Mouse (Mus musculus) left cerebral cortex, postnatal 25 days (tissue): ENCODE results near the gene Myo5a. TPM values are rescaled to one million over a fixed set of nuclear protein-coding genes. Genes with fewer than 3 reads are reported as not detected.
A peak's percentile ranks its signal among the peaks of the same experiment; 100 is the strongest.
"Not testable (repeated sequence)": the region's sequence is repeated elsewhere in the genome, so short reads cannot be mapped to it uniquely, and the experiment has no call there.

Source experiments
- DNase-seq, 2 experiments: peaks; one replicate each; pipeline ENCODE4 v3.0.0; 2022; ENCODE audit warnings: low spot score in 2 of 2, mixed read lengths in 1 of 2
- intact Hi-C: fragments of 180-260 bp; cut with DNase I; formaldehyde crosslinking; loops from one replicate; pipeline ENCODE4 v1.15.1; 2025
- total RNA-seq, 2 experiments: library from RNA; stranded (reverse); gene quantifications; 2 replicates each; pipeline ENCODE4 v1.2.3; 2021

Gene Myo5a
- total RNA-seq, 2 experiments from 2014 or later: 289 to 293 TPM

DNA sequence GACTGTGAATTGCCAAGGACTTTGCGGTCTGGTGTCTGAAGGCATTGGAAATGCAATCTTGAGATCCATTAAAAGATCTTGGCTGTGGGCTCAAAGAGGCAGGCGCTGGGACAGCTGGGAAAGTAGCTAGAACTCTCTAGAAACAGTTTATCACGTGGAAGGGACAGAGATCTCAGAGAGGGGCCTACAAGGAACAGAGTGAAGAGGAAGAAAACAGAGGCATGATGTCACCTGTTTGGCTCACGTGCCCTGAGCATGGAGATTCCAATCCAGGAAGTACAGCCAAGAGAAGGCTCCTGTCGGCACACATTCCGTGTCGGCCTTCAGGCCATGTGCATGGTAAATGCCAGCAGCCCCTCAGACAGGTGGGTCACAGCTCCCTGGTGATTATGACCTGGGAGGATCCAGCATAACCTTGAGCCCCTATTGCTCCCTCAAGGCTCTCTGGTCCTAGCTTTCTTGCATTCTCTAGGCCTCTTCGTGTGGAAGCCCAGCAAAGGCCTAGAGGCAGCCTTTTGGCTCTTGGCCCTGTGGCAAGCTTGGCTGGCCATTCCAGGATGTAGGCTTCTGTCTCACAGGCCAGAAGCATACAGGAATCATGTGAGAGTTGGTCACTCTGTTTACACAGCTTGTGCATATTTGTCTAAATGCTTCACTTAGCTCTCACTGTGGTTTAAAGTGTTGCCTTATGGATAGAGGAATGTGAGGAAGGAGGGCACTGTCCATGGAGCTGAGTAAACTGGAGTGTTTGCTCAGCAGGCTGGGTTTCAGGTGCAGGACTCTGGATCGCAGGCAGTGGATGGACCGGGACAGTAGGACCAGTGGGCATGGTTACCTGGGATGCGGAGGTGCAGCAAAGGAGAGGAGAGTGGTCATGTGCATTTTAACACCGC, 165.8 kb downstream of the Myo5a start:
- intact Hi-C loops: no loop called here
- no peak for DNase-seq

- no peak for DNase-seq
- intact Hi-C loops: no loop called here
These were observed 167.4 kb downstream of the Myo5a start for GRCm38 (mm10) chr9:75238179-75238578.

GRCm38 (mm10) chr9:75243052-75243451, 172.2 kb downstream of the Myo5a start:
- intact Hi-C loops: no loop called here
- DNase-seq: peak in 1 of 2 experiments; percentile 91

DNA sequence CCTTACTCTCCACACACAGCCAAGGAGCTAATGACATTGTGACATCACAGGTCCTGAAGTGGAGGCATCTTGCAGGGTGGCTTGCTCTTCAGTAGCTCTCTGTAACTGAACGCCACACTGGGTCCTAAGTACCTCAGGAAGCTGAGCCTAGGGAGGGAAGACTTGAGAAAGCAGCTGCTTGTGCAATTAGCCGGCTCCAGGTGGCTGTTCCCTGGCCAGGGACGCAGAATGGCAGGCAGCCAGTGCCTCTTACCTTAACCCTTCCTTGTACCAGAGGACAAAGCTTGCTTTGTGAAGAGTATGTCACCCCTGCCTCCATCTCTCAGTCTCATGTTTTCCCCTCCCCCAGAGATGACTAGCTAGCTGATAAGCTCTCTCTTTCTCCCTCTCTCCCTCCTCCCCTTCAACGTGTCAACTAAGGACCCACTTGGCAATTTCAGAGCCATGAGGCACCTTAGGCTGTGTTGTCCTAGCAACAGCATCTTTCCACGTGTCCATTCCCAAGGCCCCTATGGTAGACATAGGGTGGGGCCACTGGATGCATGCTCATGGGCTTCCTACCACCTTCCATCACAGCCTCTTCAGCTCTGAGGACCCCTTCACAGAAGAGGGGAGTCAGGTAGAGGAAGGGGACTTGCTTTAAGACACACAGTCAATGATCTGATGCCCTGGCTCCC, 173.1 kb downstream of the Myo5a start:
- DNase-seq: peak in 1 of 2 experiments; percentile 74
- intact Hi-C loops: loop anchor here (2.0 kb wide), 1 partner anchor 47 kb away; no protein-coding TSS in a partner anchor

GRCm38 (mm10) chr9:75244527-75244926, 173.7 kb downstream of the Myo5a start:
- intact Hi-C loops: loop anchor here (2.0 kb wide), 1 partner anchor 48 kb away; no protein-coding TSS in a partner anchor
- no peak for DNase-seq

- intact Hi-C loops: loop anchor here (5.0 kb wide), 1 partner anchor 34 kb away; no protein-coding TSS in a partner anchor
- DNase-seq: peak in 1 of 2 experiments; percentile 64
These were observed 175.5 kb downstream of the Myo5a start for GRCm38 (mm10) chr9:75246080-75246930.

DNA sequence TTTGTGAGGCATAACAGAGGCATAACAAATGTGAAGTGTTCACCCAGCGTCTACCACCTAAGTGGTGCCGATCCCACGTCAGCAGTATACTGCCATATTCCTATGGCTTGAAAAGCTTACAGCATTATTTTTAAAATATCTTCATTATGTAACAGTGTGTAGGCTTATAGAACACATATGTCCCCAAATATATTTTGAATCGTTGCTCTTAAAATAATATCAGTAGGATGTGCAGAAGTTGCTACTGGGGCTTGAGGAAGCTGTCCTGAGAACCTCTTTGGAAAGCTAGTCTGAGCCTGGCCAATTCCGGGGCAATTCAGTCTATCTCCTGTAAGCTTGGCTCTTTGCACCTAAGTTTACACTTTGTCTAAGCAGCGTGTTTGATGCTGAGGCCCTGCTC, 177.1 kb downstream of the Myo5a start:
- DNase-seq: peak in 1 of 2 experiments; percentile 88
- intact Hi-C loops: loop anchor here (5.0 kb wide), 1 partner anchor 36 kb away; no protein-coding TSS in a partner anchor

DNA sequence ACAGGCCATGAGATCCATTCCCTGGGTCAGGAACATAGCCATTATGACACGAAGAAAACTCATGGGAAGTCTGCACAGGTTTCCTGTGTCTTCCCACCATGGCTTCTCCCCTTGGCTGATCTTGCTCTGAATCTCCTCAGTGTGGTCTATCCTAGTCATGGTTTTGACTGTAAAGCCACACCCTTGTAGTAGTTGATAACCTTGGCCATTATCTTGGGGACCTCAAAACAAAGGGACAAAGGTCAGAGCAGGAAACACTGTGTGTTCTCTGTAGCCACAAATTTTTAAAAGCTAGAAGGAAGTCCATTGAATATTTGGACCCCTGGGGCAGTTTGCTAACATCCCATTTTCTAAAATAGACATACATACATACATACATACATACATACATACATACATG, 177.5 kb downstream of the Myo5a start:
- intact Hi-C loops: loop anchor here (5.0 kb wide), 1 partner anchor 36 kb away; no protein-coding TSS in a partner anchor
- no peak for DNase-seq

DNA sequence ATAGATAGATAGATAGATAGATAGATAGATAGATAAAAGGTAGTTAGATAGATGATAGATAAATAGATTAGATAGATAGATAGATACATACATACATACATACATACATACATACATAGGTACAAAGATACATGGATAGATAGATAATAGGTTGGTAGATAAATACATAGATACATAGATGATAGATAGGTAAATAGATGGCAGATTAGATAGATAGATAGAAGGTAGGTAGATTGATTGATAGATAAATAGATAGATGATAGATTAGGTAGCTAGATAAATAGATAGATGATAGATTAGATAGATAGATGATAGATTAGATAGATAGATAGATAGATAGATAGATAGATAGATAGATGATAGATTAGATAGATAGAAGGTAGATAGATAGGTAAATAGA, 178.1 kb downstream of the Myo5a start:
- intact Hi-C loops: loop anchor here (5.0 kb wide), 1 partner anchor 37 kb away; no protein-coding TSS in a partner anchor

DNA sequence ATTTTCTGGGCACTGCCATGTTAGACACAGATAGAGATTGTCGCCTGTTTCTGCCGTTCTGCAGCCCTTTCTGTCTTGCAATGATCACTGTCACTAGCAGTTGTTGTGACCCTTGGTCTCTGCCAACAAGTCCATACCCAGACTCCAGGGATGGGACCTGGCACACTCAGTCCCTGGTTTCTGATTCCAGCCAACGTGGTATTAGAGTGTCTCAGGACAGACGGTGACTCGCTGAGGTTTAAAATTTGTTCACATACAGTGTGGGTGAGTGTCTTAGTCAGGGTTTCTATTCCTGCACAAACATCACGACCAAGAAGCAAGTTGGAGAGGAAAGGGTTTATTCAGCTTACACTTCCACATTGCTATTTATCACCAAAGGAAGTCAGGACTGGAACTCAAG, 182.3 kb downstream of the Myo5a start:
- intact Hi-C loops: not testable (repeated sequence)
- peak in 1 of 2 experiments; percentile 83 for DNase-seq

More for the DNA sequence above, 178.1 kb downstream of the Myo5a start:
- no peak for DNase-seq

- DNase-seq: peak in 1 of 2 experiments; percentile 44
- intact Hi-C loops: loop anchor here (2.0 kb wide), 1 partner anchor 57 kb away; no protein-coding TSS in a partner anchor
These were observed 183.0 kb downstream of the Myo5a start for GRCm38 (mm10) chr9:75253766-75254165.

DNA sequence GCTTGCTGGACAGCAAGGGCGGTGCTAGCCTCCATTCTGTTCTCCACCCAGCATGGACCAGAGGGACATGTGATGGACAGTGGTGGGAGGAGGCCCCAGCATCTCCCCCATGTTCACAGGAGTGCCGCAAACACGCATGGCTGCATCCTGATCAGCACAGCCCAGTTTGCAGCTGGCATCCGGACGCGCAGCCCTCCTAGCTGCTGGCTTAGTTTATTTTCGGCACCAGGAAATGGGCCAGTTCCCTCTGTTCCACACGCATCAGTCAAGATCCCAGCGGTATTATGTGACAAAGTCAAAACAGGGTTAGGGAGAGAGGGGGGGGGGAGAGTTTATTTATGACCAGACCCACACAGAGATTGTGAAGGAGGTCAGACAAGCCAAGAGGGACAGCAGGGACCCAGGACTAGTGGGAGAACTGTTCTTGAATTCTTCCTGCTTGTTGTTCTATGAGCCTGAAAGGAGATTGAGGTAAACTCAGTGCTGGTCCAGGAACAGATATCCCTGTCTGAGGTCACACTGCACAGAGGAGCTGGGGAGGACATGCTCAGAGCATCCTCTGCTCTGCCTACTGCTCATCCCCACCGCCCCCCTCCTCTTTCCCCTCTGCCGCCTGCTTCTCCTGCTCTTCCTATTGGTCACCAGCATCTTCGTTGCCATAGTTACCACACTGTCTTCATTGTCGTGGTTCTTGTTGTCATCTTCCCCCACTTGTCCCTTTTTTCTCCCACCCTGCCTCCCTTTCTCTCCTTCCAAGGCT, 183.6 kb downstream of the Myo5a start:
- intact Hi-C loops: loop anchor here (2.0 kb wide), 1 partner anchor 58 kb away; no protein-coding TSS in a partner anchor
- DNase-seq: peak; percentile 57 to 92

GRCm38 (mm10) chr9:75255820-75256545, 185.2 kb downstream of the Myo5a start:
- intact Hi-C loops: loop anchor here (2.0 kb wide), 1 partner anchor 59 kb away; no protein-coding TSS in a partner anchor
- DNase-seq: no peak

DNA sequence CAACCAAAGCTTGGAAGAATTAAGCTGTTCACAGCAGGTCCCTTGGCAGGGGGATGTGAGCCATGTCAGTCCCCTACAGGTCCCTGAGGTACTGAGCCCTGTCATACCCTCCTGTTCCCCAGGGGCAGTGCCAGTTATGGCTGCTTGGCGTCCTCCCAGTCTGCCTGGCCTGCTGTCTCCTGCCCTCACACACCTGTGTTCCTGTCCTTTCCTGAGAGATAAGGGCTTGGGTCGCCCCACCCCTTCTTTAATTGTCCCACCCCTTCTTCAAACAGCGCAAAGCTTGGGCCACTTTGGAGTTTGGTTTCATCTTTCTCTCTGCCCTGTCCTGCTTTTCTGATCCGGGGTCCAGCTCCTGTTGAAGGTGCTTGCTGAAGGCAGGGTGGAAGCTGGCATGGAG, 188.0 kb downstream of the Myo5a start:
- no peak for DNase-seq
- intact Hi-C loops: no loop called here

GRCm38 (mm10) chr9:75259656-75260055, 188.8 kb downstream of the Myo5a start:
- intact Hi-C loops: loop anchor here (2.0 to 5.0 kb wide), 2 partner anchors 187 to 209 kb away; partner anchors contain the start of gene Myo5a
- DNase-seq: no peak

DNA sequence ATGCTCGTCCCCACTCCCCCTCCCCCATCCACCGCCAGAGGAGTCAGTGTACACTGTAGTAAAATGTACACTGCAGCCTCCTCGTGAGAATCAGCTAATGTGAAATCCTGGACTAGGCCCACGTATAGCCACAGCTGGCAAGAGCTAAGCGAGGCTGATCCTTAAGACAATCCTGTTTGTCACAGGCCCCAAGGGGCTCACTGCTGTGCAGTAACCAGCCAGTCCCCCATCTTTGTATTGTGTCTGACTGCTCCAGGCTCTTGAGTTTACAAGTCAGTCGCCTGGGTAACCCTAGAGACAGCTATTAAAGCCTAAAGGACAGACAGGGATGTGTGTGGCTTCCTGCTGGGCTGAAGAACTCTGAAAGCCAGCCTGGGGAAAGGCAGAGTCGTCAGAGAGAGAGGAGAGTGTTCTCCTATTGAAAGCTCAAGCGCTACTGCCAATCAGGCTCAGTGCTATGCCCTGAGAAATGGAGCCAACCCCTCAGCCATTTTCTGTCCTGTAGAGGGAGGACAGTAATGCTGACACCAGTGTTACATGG, 190.6 kb downstream of the Myo5a start:
- peak in 1 of 2 experiments; percentile 13 for DNase-seq
- intact Hi-C loops: loop anchor here (2.0 to 5.0 kb wide), 2 partner anchors 189 to 211 kb away; partner anchors contain the start of gene Myo5a

GRCm38 (mm10) chr9:75262235-75262826, 191.5 kb downstream of the Myo5a start:
- intact Hi-C loops: loop anchor here (5.0 kb wide), 1 partner anchor 190 kb away; the partner anchor contains the start of gene Myo5a
- DNase-seq: peak; percentile 59 to 82
